Mouse (Mus musculus) liver, embryonic 14.5 days (tissue): ENCODE measurements around the gene Lrrc1. TPM values are rescaled to one million over a fixed set of nuclear protein-coding genes. Genes with fewer than 3 reads are reported as not detected.

Source experiments
- ATAC-seq: fragments of 200-750 bp; cut with Nextera tagmentation; 2 replicates; pipeline ENCODE4 v1.8.0; 2017; ENCODE audit warnings: moderate number of reproducible peaks, mild to moderate bottlenecking, moderate library complexity; ENCODE audit not compliant: insufficient read depth
- DNase-seq, 3 experiments: peaks; one replicate each; pipeline ENCODE4 v3.0.0-alpha.2; 2012 to 2013; ENCODE audit warnings: low read depth in 3 of 3, low spot score in 3 of 3
- H3K27ac ChIP-seq: fragments of 300-500 bp; sonication (generic); 2 replicates; pipeline ENCODE4 v1.5.1; 2014; ENCODE audit warnings: moderate library complexity, mild to moderate bottlenecking, control low read depth, inconsistent platforms
- H3K27me3 ChIP-seq: fragments of 300-500 bp; sonication (generic); 2 replicates; pipeline ENCODE4 v1.6.1; 2014; ENCODE audit warnings: mild to moderate bottlenecking, low read length, moderate library complexity; ENCODE audit not compliant: control insufficient read depth, insufficient read depth
- H3K36me3 ChIP-seq: fragments of 300-500 bp; sonication (generic); replicated peaks from 2 replicates; pipeline ENCODE4 v1.6.1; 2014; ENCODE audit warnings: low read depth; ENCODE audit not compliant: control insufficient read depth, insufficient read depth
- H3K4me1 ChIP-seq, 2 experiments: fragments of 200-500 bp in 1 of 2; fragments of 300-500 bp in 1 of 2; sonication (generic) in 1 of 2; replicated peaks; 2 replicates each; pipeline ENCODE4 v1.6.1; 2012 to 2014; ENCODE audit warnings: antibody characterized with exemption in 1 of 2, inconsistent platforms in 1 of 2, low read length in 1 of 2; ENCODE audit not compliant: control insufficient read depth in 2 of 2, insufficient read depth in 2 of 2
- H3K4me2 ChIP-seq: fragments of 300-500 bp; sonication (generic); 2 replicates; pipeline ENCODE4 v1.6.1; 2014; ENCODE audit warnings: low read depth, mild to moderate bottlenecking, control low read depth, moderate library complexity
- H3K4me3 ChIP-seq, 2 experiments: fragments of 200-500 bp in 1 of 2; fragments of 300-500 bp in 1 of 2; sonication (generic) in 1 of 2; 2 replicates each; pipeline ENCODE4 v1.5.1; 2012 to 2014; ENCODE audit warnings: low read depth in 2 of 2, low read length in 2 of 2, mild to moderate bottlenecking in 2 of 2, control low read depth in 1 of 2, inconsistent platforms in 1 of 2, moderate library complexity in 1 of 2; ENCODE audit not compliant: insufficient read depth in 1 of 2
- H3K9ac ChIP-seq: fragments of 300-500 bp; sonication (generic); replicated peaks from 2 replicates; pipeline ENCODE4 v1.6.1; 2014; ENCODE audit warnings: mild to moderate bottlenecking, control low read depth, moderate library complexity
- H3K9me3 ChIP-seq: fragments of 300-500 bp; sonication (generic); 2 replicates; pipeline ENCODE4 v1.6.1; 2016; ENCODE audit warnings: low read length, mixed read lengths; ENCODE audit not compliant: control insufficient read depth
- CTCF ChIP-seq: IDR thresholded peaks from 2 replicates; pipeline ENCODE4 v1.5.1; 2016; ENCODE audit warnings: antibody characterized with exemption, low read depth, control low read depth
- EP300 ChIP-seq: IDR thresholded peaks from 2 replicates; pipeline ENCODE4 v1.6.1; 2016; ENCODE audit warnings: antibody characterized with exemption, low read depth
- WGBS: fragments of 180-500 bp; shearing (Covaris S2); extraction: QIAGEN DNeasy Blood & Tissue Kit; methylation state at CpG from one replicate; pipeline ENCODE4 v1.1.7; 2014; ENCODE audit not compliant: insufficient replicate concordance; 5-methylcytosine and 5-hydroxymethylcytosine counted together
- polyA plus RNA-seq, 2 experiments: library from polyadenylated mRNA; depleted of rRNA in 1 of 2; stranded (reverse) in 1 of 2; unstranded in 1 of 2; fragments of >200 nt; fragmentation: Nextera tagmentation in 1 of 2; extraction: Ambion mirVana in 1 of 2; gene quantifications; 2 replicates each; pipeline versions ENCODE4 v1.2.1 to v1.2.3; 2012 to 2014

The Lrrc1 gene
- polyA plus RNA-seq, 2 experiments, result 3.1 to 3.2 TPM

DNA sequence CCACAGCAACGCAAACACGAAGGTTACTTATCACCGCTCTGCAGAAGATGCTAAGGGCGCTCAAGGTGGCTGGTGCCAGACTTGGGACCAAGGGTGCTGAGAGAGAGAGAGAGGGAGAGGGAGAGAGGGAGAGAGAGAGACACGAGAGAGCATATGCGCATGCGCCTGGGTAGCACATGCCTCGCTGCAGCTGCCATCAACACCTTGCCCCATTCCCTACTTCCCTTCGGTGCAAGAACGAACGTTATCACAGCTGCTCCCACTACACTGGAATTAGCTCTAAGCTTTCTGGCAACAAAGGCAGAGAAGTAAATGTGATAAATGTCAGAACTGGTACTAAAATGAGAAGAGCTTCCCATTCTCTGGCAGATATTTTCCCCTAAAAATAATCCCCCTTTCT is 79.3 kb downstream of the Lrrc1 start:
- Histone ChIP-seq H3K4me1 (peaks cover 3 to 5% of the 10 kb centered on the region in 2 experiments; a peak in 2 of 4 replicates), H3K27ac (no peak overlapping the region), H3K9ac (no peak overlapping the region), H3K27me3 (no peaks in the 10 kb centered on the region), H3K4me3 (no peak overlapping the region), H3K4me2 (no peak overlapping the region), H3K36me3 (no peaks in the 10 kb centered on the region), H3K9me3 (no peaks in the 10 kb centered on the region)
- WGBS, result 86% methylated on average over 11 of the region's 11 CpGs
- ATAC-seq, result no peak
- no peak for DNase-seq
- TF ChIP-seq CTCF, result no peak
- no peak for TF ChIP-seq EP300

DNA sequence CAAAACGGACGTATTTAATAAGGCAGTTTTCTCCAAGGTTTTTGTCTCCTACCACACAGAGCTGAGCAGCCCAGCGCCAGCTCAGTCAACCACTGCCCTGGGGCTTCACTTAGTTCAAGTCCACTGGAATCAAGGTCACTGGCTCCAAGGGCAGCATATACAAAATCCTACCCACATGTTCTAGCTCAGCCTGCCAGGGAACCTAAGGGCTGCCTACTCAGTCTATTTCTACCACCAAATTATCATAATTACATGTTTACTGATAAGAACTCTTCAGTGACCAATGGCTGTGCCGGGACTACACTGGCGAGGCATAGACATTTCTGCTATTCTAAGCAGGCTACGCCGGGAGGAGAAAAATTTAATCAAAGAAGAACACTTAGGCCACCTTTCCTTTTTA is 80.8 kb downstream of the Lrrc1 start:
- DNase-seq (no peak), ATAC-seq (no peak)
- H3K9me3 ChIP-seq, result no peaks in the 10 kb centered on the region
- peaks cover 3 to 5% of the 10 kb centered on the region in 2 experiments; a peak in 2 of 4 replicates for H3K4me1 ChIP-seq
- WGBS, result 29% methylated on average over 7 of the region's 7 CpGs
- no peak overlapping the region for H3K4me2 ChIP-seq
- no peaks in the 10 kb centered on the region for H3K27me3 ChIP-seq
- no peak overlapping the region for H3K27ac ChIP-seq
- H3K4me3 ChIP-seq, result no peak overlapping the region
- H3K9ac ChIP-seq, result no peak overlapping the region
- H3K36me3 ChIP-seq, result no peaks in the 10 kb centered on the region
- TF ChIP-seq EP300 (no peak), CTCF (no peak)

DNA sequence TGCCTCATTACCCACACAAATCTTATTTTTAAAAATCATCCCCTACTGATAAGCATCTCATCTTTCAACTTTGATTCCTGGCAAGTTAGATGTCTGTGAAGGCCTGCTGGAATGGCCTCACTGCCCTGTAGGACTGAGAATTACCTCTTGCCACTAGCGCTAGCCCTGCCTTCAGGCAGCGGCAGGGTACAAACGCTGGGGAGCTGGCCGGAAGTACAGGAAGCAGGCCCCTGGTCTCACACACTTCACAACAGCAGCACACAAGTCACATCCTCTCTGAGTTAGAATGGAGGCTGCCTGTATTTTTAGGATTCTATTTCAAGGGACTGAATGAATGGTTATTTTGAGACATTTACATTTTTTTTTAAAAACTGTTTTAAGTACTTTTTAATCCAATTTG is 81.5 kb downstream of the Lrrc1 start:
- Histone ChIP-seq H3K4me3 (no peak overlapping the region), H3K4me1 (peaks cover 3 to 5% of the 10 kb centered on the region in 2 experiments; a peak in 2 of 4 replicates), H3K9me3 (no peaks in the 10 kb centered on the region), H3K27ac (no peak overlapping the region), H3K4me2 (no peak overlapping the region), H3K9ac (no peak overlapping the region), H3K36me3 (no peaks in the 10 kb centered on the region), H3K27me3 (no peaks in the 10 kb centered on the region)
- WGBS, result 24% methylated on average over 4 of the region's 4 CpGs
- no peak for ATAC-seq
- no peak for TF ChIP-seq CTCF
- no peak for TF ChIP-seq EP300
- no peak for DNase-seq

DNA sequence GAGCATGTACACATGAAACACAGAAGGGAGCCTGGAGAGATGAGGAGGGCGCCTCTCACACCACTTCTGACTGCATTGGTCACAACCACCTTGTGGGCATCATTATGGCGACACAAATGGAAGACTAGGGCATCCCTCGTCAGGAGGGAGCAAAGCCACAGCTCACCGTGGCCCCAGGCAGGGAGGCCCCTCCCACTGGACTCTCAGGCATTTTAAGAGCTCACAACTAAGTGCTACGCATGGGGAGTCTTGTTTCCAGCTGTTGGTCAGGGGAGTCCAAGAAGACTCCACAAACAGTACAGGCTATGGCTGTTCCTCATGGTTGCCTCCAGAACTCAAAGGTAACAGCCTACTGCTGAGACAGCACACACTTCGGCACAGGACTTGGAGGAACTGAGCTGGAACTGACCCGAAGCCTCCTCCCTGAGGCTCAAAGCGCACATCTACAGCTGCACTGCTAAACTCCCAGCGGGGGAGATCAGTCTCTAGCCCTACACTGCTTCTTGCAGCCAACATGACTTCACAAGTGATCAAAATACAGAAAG is 83.2 kb downstream of the Lrrc1 start:
- Histone ChIP-seq H3K36me3 (no peaks in the 10 kb centered on the region), H3K4me3 (no peak overlapping the region), H3K27ac (no peak overlapping the region), H3K4me2 (no peak overlapping the region), H3K4me1 (peaks cover 2 to 3% of the 10 kb centered on the region in 2 experiments; a peak in 1 of 4 replicates), H3K9me3 (no peaks in the 10 kb centered on the region), H3K9ac (no peak overlapping the region), H3K27me3 (no peaks in the 10 kb centered on the region)
- TF ChIP-seq EP300 (no peak), CTCF (no peak)
- ATAC-seq, result no peak
- 66% methylated on average over 9 of the region's 9 CpGs for WGBS
- no peak for DNase-seq

DNA sequence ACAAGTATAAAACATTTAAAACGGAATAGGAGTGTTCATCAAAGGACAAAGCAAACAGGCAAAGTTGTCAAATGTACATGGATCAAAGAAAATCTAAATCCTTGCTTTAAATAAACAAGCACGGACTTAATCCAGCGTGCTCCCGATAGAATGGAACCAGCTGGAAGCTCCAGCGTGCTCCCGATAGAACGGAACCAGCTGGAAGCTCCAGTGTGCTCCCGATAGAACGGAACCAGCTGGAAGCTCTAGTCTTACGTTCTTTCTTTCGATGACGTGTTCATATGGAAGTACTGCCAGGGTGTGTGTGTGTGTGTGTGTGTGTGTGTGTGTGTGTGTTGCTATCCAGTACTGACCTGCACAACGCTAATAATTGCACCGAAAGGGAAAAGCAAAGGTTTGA is 84.3 kb downstream of the Lrrc1 start:
- Histone ChIP-seq H3K4me1 (peaks cover 2 to 3% of the 10 kb centered on the region in 2 experiments; a peak in 1 of 4 replicates), H3K4me2 (no peak overlapping the region), H3K4me3 (no peak overlapping the region), H3K27me3 (no peaks in the 10 kb centered on the region), H3K27ac (no peak overlapping the region), H3K9me3 (no peaks in the 10 kb centered on the region), H3K9ac (no peak overlapping the region), H3K36me3 (no peaks in the 10 kb centered on the region)
- WGBS, result 82% methylated on average over 14 of the region's 14 CpGs
- DNase-seq, result no peak
- TF ChIP-seq EP300 (no peak), CTCF (no peak)
- no peak for ATAC-seq
